Mouse (Mus musculus) G1E (cell line): Measurements from ENCODE around the gene Emilin1.

Experiments used
- CTCF ChIP-seq: IDR thresholded peaks from 2 replicates; pipeline ENCODE4 v1.5.1; 2012; ENCODE audit warnings: low read depth, low read length, inconsistent platforms, mixed read lengths
- GATA1 ChIP-seq: IDR thresholded peaks from 2 replicates; pipeline ENCODE4 v1.6.1; 2012; ENCODE audit warnings: borderline replicate concordance, low read length, inconsistent platforms, mixed read lengths
- POLR2AphosphoS5 ChIP-seq: IDR thresholded peaks from 2 replicates; pipeline ENCODE4 v1.6.1; 2012; ENCODE audit warnings: low read depth, low read length, inconsistent platforms; ENCODE audit not compliant: insufficient replicate concordance
- TAL1 ChIP-seq: conservative IDR thresholded peaks from 2 replicates; pipeline ENCODE4 v1.6.1; 2012; ENCODE audit warnings: low read depth, low read length, inconsistent platforms, mixed read lengths

- no peak for TF ChIP-seq GATA1
- TF ChIP-seq CTCF, result no peak
- TF ChIP-seq POLR2AphosphoS5, result no peak
- no peak for TF ChIP-seq TAL1
Measured at GRCm38 (mm10) chr5:30878616-30879015, 34.6 kb upstream of the Emilin1 start.
